26 mouse cellular contexts compared by ENCODE assay signal in the genomic region with DNA sequence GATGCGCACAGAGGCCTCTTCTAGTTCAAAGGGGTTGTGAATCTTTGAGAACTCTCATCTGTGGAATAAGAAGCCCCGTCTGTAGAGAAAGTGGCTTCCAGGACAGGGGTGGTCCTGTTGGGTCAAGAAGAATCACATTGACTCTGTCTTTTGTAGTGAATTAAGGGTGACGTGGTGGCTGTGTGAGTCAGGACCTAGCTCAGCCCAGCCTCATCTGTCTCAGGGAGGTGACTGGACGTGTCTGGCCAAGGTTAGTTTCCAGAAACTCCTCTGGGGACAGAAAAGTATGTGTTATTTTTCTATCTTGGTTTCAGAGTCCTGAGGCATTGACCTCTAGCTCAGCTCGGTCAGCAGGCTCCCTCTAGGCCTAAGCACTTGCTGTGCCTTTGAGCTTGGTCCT.
DNase-seq lines count a peak whose midpoint lies in the region; ATAC-seq lines count a peak whose summit lies in the region.
"Had no signal": no experiment of that assay in that cellular context is flagged by ENCODE, and none has a peak within 500 bp of the region (broad histone marks: within the 10 kb centered on the region; RNA-seq: fewer than 3 reads in every experiment).

No protein-coding gene starts in this region.

- 73% methylated on average over 5 of the region's 5 CpGs for WGBS in midbrain, embryonic 11.5 days

- H3K36me3 ChIP-seq in midbrain, embryonic 11.5 days (ENCODE audit: control insufficient read depth, insufficient read depth, low read length): no peaks in the 10 kb centered on the region
- H3K36me3 ChIP-seq: forebrain, embryonic 10.5 days; forebrain, embryonic 15.5 days; heart, embryonic 13.5 days; hindbrain, embryonic 10.5 days; hindbrain, embryonic 13.5 days; intestine, embryonic 15.5 days had no signal

- H3K9me3 ChIP-seq in midbrain, embryonic 11.5 days (ENCODE audit: control insufficient read depth, low read length): no peaks in the 10 kb centered on the region
- H3K9me3 ChIP-seq: forebrain, embryonic 10.5 days; forebrain, embryonic 15.5 days; heart, embryonic 13.5 days; hindbrain, embryonic 10.5 days; hindbrain, embryonic 13.5 days; intestine, embryonic 15.5 days had no signal

- DNase-seq in adrenal gland, adult (ENCODE audit: inconsistent age in 2 of 2, low spot score in 1 of 2): peak; percentile 81 to 89
- DNase-seq in adrenal gland, adult 18-20 months (ENCODE audit: low spot score in 2 of 2): no peak
- DNase-seq in gastrocnemius, adult 18-20 months (ENCODE audit: low spot score): peak; percentile 16
- no peak for DNase-seq in gastrocnemius, postnatal 4 days (ENCODE audit: low spot score in 2 of 2)
- DNase-seq in adrenal gland, adult 8-10 months: peak; percentile 76
- DNase-seq in adrenal gland, postnatal 25 days: peak; percentile 31
- no peak for DNase-seq in midbrain, embryonic 11.5 days (ENCODE audit: low spot score, missing footprints)
- DNase-seq in ovary, postnatal 14 days (ENCODE audit: low spot score): no peak
- DNase-seq: cerebellum, adult 11-12 months; cerebellum, adult 8-10 months; cerebellum, postnatal 10 days; cerebellum, postnatal 36 days; embryo, embryonic 11 days; gastrocnemius, postnatal 10 days; gastrocnemius, postnatal 36 days; heart, postnatal 14 days; kidney, adult 11 months; kidney, adult 8-10 months had no signal

- H3K27ac ChIP-seq in midbrain, embryonic 11.5 days (ENCODE audit: low read depth, low read length): no peak overlapping the region
- H3K27ac ChIP-seq: forebrain, embryonic 10.5 days; forebrain, embryonic 15.5 days; heart, embryonic 13.5 days; hindbrain, embryonic 10.5 days; hindbrain, embryonic 13.5 days; intestine, embryonic 15.5 days had no signal

- ATAC-seq in midbrain, embryonic 11.5 days (ENCODE audit: low FRiP score): no peak
- ATAC-seq: activated CD4-positive, CD25-positive, alpha-beta regulatory T cell, adult 4 months; forebrain, embryonic 15.5 days; hindbrain, embryonic 16.5 days; intestine, embryonic 15.5 days had no signal

- H3K4me3 ChIP-seq in midbrain, embryonic 11.5 days (ENCODE audit: low read depth, low read length): no peak overlapping the region
- H3K4me3 ChIP-seq: forebrain, embryonic 10.5 days; forebrain, embryonic 15.5 days; heart, embryonic 13.5 days; hindbrain, embryonic 10.5 days; hindbrain, embryonic 13.5 days; intestine, embryonic 15.5 days had no signal

- H3K27me3 ChIP-seq in midbrain, embryonic 11.5 days (ENCODE audit: control insufficient read depth, insufficient read depth, low read length): peaks cover 11% of the 10 kb centered on the region

- no peak overlapping the region for H3K9ac ChIP-seq in midbrain, embryonic 11.5 days (ENCODE audit: low read length)
- H3K9ac ChIP-seq: forebrain, embryonic 15.5 days; heart, embryonic 13.5 days; hindbrain, embryonic 13.5 days; intestine, embryonic 15.5 days had no signal

- no peak overlapping the region for H3K4me2 ChIP-seq in midbrain, embryonic 11.5 days
- H3K4me2 ChIP-seq: forebrain, embryonic 15.5 days; heart, embryonic 13.5 days; hindbrain, embryonic 13.5 days; intestine, embryonic 15.5 days had no signal

- H3K4me1 ChIP-seq in midbrain, embryonic 11.5 days (ENCODE audit: control insufficient read depth, insufficient read depth, low read length): no peaks in the 10 kb centered on the region; the same call in 1 of the 2 replicates
- H3K4me1 ChIP-seq: intestine, embryonic 15.5 days had no signal

Comparison
In these comparisons a context has a peak if more than half of its experiments do, and no peak if none do; other contexts are left out.
1. DNase-seq: peak in adrenal gland, adult (2 of 2), gastrocnemius, adult 18-20 months (single experiment), adrenal gland, adult 8-10 months (single experiment) and adrenal gland, postnatal 25 days (single experiment); none in adrenal gland, adult 18-20 months (0 of 2), gastrocnemius, postnatal 4 days (0 of 2), midbrain, embryonic 11.5 days (single experiment) and ovary, postnatal 14 days (single experiment).